Mouse (Mus musculus): Measurements from ENCODE around the gene Gm15085. TPM values are rescaled to one million over a fixed set of nuclear protein-coding genes. Genes with fewer than 3 reads are reported as not detected.
"Not testable (repeated sequence)": the region's sequence is repeated elsewhere in the genome, so short reads cannot be mapped to it uniquely, and the experiment has no call there.

Gm15085 gene
- polyA plus RNA-seq (2015; fragmentation: Nextera tagmentation; extraction: Ambion mirVana): not detected in 2 replicates

- no CpG with 5 or more reads among the region's 6 CpGs for WGBS
- H3K4me2 ChIP-seq (replicated peaks); H3K27ac ChIP-seq (replicated peaks); H3K9ac ChIP-seq; ATAC-seq (ENCODE audit: insufficient number of reproducible peaks, low FRiP score, low TSS enrichment, low read depth); H3K9me3 ChIP-seq (replicated peaks); H3K4me1 ChIP-seq; H3K27me3 ChIP-seq; H3K4me3 ChIP-seq (replicated peaks); H3K36me3 ChIP-seq: not testable (repeated sequence)
Observed at GRCm38 (mm10) chrX:149447317-149447716, at the start of gene Gm15085. Gene Gm15085 (plus strand): TSS chrX:149447617.

Other genes starting within 250 kb of the Gm15085 start
- 0.12 TPM in 1 of 2 replicates, not detected in the other for gene Gm15093, start 175.2 kb upstream of the Gm15085 start, polyA plus RNA-seq (2015; fragmentation: Nextera tagmentation; extraction: Ambion mirVana)
- gene Gm10439, start 147.0 kb downstream of the Gm15085 start, polyA plus RNA-seq (2015; fragmentation: Nextera tagmentation; extraction: Ambion mirVana): not detected in 2 replicates